ENCODE assay signal across 19 mouse cellular contexts in genomic region chr17:46138563-46139236, GRCm38 (mm10). TPM values are rescaled to one million over a fixed set of nuclear protein-coding genes. Genes with fewer than 3 reads are reported as not detected.
DNase-seq lines count a peak whose midpoint lies in the region; ATAC-seq and TF ChIP-seq lines count a peak whose summit lies in the region.
"Had no signal": no experiment of that assay in that cellular context is flagged by ENCODE, and none has a peak within 500 bp of the region (broad histone marks: within the 10 kb centered on the region; RNA-seq: fewer than 3 reads in every experiment).

No protein-coding gene starts in this region.

- no peak overlapping the region; the same call in 1 of the 2 replicates for H3K4me2 ChIP-seq in liver, postnatal 0 days (ENCODE audit: low read depth, low read length)
- H3K4me2 ChIP-seq: hindbrain, embryonic 14.5 days; limb, embryonic 13.5 days; neural tube, embryonic 15.5 days had no signal

- peaks cover 17% of the 10 kb centered on the region for H3K4me1 ChIP-seq in liver, postnatal 0 days (ENCODE audit: insufficient read depth)

- H3K9ac ChIP-seq in liver, postnatal 0 days (replicated peaks), result no peak overlapping the region; the same call in 1 of the 2 replicates
- H3K9ac ChIP-seq: hindbrain, embryonic 14.5 days; limb, embryonic 13.5 days; neural tube, embryonic 15.5 days had no signal

- H3K9me3 ChIP-seq in liver, postnatal 0 days (ENCODE audit: low read length), result no peaks in the 10 kb centered on the region
- H3K9me3 ChIP-seq: limb, embryonic 13.5 days; neural tube, embryonic 15.5 days had no signal

- TF ChIP-seq CTCF in liver, postnatal 0 days (IDR thresholded peaks at IDR 0.05; ENCODE audit: low read depth), result no peak

- DNase-seq in adrenal gland, adult (ENCODE audit: inconsistent age in 2 of 2, low spot score in 1 of 2), result peak; percentile 68 to 88
- no peak for DNase-seq in adrenal gland, postnatal 4 days (ENCODE audit: low spot score in 2 of 2)
- DNase-seq in adrenal gland, adult 2 months, result peak; percentile 71
- DNase-seq in liver, postnatal 0 days, result peak; percentile 39
- DNase-seq in left cerebral cortex, adult 9 months (ENCODE audit: low spot score in 2 of 2), result no peak
- no peak for DNase-seq in layer of hippocampus, postnatal 14 days (ENCODE audit: low spot score in 2 of 2)
- DNase-seq in kidney, adult 11 months, result no peak
- DNase-seq: cerebellum, adult 8-10 months; gastrocnemius, adult 2 months; heart, adult 2 months; kidney, adult 2 months; thymus, postnatal 14 days had no signal

- peak; percentile 58 for ATAC-seq in erythroblast, adult 5-6 weeks (replicated peaks; ENCODE audit: low FRiP score, poor library complexity, severe bottlenecking)
- ATAC-seq in liver, postnatal 0 days, result peak; percentile 76
- ATAC-seq: forebrain, embryonic 16.5 days had no signal

- peak; percentile 70; the same call in 1 of the 2 replicates for TF ChIP-seq EP300 in liver, postnatal 0 days (IDR thresholded peaks at IDR 0.05; ENCODE audit: low read depth)

- WGBS in liver, postnatal 0 days (ENCODE audit: insufficient replicate concordance), result 37% methylated on average over 8 of the region's 8 CpGs

- no peak overlapping the region for H3K4me3 ChIP-seq in liver, postnatal 0 days (ENCODE audit: low read depth, low read length)
- H3K4me3 ChIP-seq: gastrocnemius, adult 2 months; heart, adult 2 months; limb, embryonic 13.5 days; midbrain, embryonic 10.5 days; neural tube, embryonic 15.5 days had no signal

- H3K27ac ChIP-seq in liver, postnatal 0 days (ENCODE audit: low read depth), result peak overlapping the region; percentile 39; the same call in 1 of the 2 replicates
- H3K27ac ChIP-seq: gastrocnemius, adult 2 months; heart, adult 2 months; hindbrain, embryonic 14.5 days; limb, embryonic 13.5 days; midbrain, embryonic 10.5 days; neural tube, embryonic 15.5 days had no signal

- no peaks in the 10 kb centered on the region for H3K27me3 ChIP-seq in liver, postnatal 0 days (ENCODE audit: insufficient read depth, low read length)
- H3K27me3 ChIP-seq: CH12.LX; limb, embryonic 13.5 days; neural tube, embryonic 15.5 days had no signal

- no peaks in the 10 kb centered on the region for H3K36me3 ChIP-seq in liver, postnatal 0 days (replicated peaks; ENCODE audit: insufficient read depth, low read length)

RNA-seq across cellular contexts. Expression of gene Rsph9, which starts 5.3 kb away (rescaled TPM):
- total RNA-seq in adrenal gland, postnatal 4 days (2021), result 10 to 100 TPM; 10.2 to 13.4 TPM
- total RNA-seq in adrenal gland, adult 2 months (2021), result 10 to 100 TPM in 1 of 2 experiments, 1 to 10 TPM in 1; 4.6 to 13.0 TPM
- polyA plus RNA-seq in adrenal gland, adult 2 months (2012; rRNA removed), result 14.9 and 15.4 TPM in 2 replicates
- total RNA-seq in erythroblast, adult 5-6 weeks (2015; ENCODE audit: low replicate concordance), result 2.1 TPM in 1 of 2 replicates, not detected in the other
- total RNA-seq in erythroblast, adult 5-6 weeks (2017; ENCODE audit: low replicate concordance), result 0.42 and 7.3 TPM in 2 replicates
- polyA plus RNA-seq in liver, postnatal 0 days (2015; fragmentation: Nextera tagmentation; extraction: Ambion mirVana), result 1.7 and 1.8 TPM in 2 replicates
- total RNA-seq in layer of hippocampus, postnatal 14 days (2021), result 10 to 100 TPM; 27.4 to 28.5 TPM

RNA-seq across cellular contexts. Expression of gene Mad2l1bp, which starts 14.7 kb away (rescaled TPM):
- total RNA-seq in adrenal gland, postnatal 4 days (2021), result 10 to 100 TPM; 18.1 to 18.4 TPM
- total RNA-seq in adrenal gland, adult 2 months (2021), result 10 to 100 TPM; 14.2 to 15.5 TPM
- 7.9 and 8.3 TPM in 2 replicates for polyA plus RNA-seq in adrenal gland, adult 2 months (2012; rRNA removed)
- 33.0 and 66.5 TPM in 2 replicates for total RNA-seq in erythroblast, adult 5-6 weeks (2015; ENCODE audit: low replicate concordance)
- 30.2 and 33.7 TPM in 2 replicates for total RNA-seq in erythroblast, adult 5-6 weeks (2017; ENCODE audit: low replicate concordance)
- polyA plus RNA-seq in liver, postnatal 0 days (2015; fragmentation: Nextera tagmentation; extraction: Ambion mirVana), result 25.0 and 25.3 TPM in 2 replicates
- 10 to 100 TPM in 1 of 2 experiments, 1 to 10 TPM in 1; 9.0 to 11.3 TPM for total RNA-seq in layer of hippocampus, postnatal 14 days (2021)

RNA-seq across cellular contexts. Expression of gene Gtpbp2, which starts 22.1 kb away (rescaled TPM):
- total RNA-seq in adrenal gland, postnatal 4 days (2021), result 100 to 1,000 TPM; 101 to 116 TPM
- total RNA-seq in adrenal gland, adult 2 months (2021), result 10 to 100 TPM; 58.4 to 69.9 TPM
- polyA plus RNA-seq in adrenal gland, adult 2 months (2012; rRNA removed), result 92.0 and 96.8 TPM in 2 replicates
- 296 and 371 TPM in 2 replicates for total RNA-seq in erythroblast, adult 5-6 weeks (2015; ENCODE audit: low replicate concordance)
- 714 and 945 TPM in 2 replicates for total RNA-seq in erythroblast, adult 5-6 weeks (2017; ENCODE audit: low replicate concordance)
- 23.4 and 27.5 TPM in 2 replicates for polyA plus RNA-seq in liver, postnatal 0 days (2015; fragmentation: Nextera tagmentation; extraction: Ambion mirVana)
- total RNA-seq in layer of hippocampus, postnatal 14 days (2021), result 100 to 1,000 TPM; 100 to 107 TPM

RNA-seq across cellular contexts. Expression of gene Mrps18a, which starts 27.9 kb away (rescaled TPM):
- total RNA-seq in adrenal gland, postnatal 4 days (2021), result 100 to 1,000 TPM in 1 of 2 experiments, 10 to 100 TPM in 1; 94.1 to 101 TPM
- 100 to 1,000 TPM; 108 to 117 TPM for total RNA-seq in adrenal gland, adult 2 months (2021)
- 23.7 and 29.6 TPM in 2 replicates for polyA plus RNA-seq in adrenal gland, adult 2 months (2012; rRNA removed)
- total RNA-seq in erythroblast, adult 5-6 weeks (2015; ENCODE audit: low replicate concordance), result 8.6 and 20.9 TPM in 2 replicates
- total RNA-seq in erythroblast, adult 5-6 weeks (2017; ENCODE audit: low replicate concordance), result 3.6 and 21.0 TPM in 2 replicates
- polyA plus RNA-seq in liver, postnatal 0 days (2015; fragmentation: Nextera tagmentation; extraction: Ambion mirVana), result 52.0 and 55.6 TPM in 2 replicates
- 10 to 100 TPM; 77.4 to 79.2 TPM for total RNA-seq in layer of hippocampus, postnatal 14 days (2021)

Comparison
In these comparisons a context has a peak if more than half of its experiments do, and no peak if none do; other contexts are left out.
1. DNase-seq: peak in adrenal gland, adult (2 of 2), adrenal gland, adult 2 months (single experiment) and liver, postnatal 0 days (single experiment); none in adrenal gland, postnatal 4 days (0 of 2), left cerebral cortex, adult 9 months (0 of 2), layer of hippocampus, postnatal 14 days (0 of 2) and kidney, adult 11 months (single experiment).